Mouse (Mus musculus): Measurements from ENCODE around the gene Mesp1.

DNA sequence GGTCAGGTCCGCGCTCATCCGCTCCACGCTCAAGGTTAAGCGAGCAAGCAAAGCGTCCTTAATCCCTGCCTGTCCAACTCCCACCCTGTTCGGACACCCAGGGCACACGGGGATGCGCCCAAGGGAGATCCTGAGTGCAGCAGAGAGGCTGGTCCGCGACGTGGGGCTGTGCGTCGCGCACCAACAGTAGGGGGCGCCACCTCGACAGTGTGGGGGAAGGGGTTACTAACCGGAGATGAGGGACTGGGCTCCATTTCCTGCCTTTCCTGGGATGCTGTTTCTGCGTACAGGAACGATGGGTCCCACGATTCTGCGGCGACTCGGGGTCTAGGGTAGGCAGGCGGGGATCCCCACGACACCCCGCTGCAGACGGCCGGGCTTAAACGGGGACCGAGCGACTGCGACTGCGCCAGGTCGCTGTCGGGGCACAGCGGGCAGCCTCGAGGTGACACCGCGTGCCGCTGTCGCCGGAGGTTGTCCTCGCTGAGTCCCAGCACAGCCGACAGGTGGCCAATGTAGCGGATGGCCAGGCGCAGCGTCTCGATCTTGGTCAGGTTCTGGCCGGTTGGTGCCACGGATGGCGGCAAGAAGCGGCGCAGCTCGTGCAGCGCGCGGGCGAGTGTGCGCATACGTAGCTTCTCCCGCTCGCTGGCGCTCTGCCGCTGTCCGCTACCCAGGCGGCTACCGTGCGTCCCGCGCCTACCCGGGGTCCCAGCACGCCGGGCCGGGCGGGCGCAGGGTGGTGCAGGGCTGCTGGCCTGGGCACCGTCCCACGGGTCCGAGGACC, 760 bp downstream of the Mesp1 start:
- peak; percentile 39 for TF ChIP-seq CTCF (IDR thresholded peaks at IDR 0.05; ENCODE audit: low read depth)
- TF ChIP-seq EP300 (IDR thresholded peaks at IDR 0.05; ENCODE audit: low read depth), result no peak
